Mouse (Mus musculus): ENCODE data around the gene Lbx1.

DNA sequence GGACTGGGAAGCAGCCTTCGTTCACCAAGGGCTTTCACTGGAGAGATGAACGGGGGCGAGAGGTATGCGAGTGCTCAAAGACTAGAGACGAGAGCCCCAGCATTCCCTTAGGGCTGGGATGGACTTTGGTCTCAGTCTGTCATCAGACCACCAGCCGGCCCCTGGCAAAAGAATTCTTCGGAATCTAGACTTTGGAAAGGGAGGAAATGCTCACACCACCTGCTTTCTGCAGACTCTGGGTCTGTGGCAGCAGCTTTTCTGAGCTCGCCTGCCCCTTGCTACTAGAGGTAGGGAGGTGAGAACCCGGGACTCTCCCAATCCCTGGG, 14.2 kb downstream of the Lbx1 start:
- TF ChIP-seq CTCF (IDR thresholded peaks at IDR 0.05; ENCODE audit: control insufficient read depth, insufficient read depth, insufficient replicate concordance, low read depth, low read length) (no peak), POLR2A (IDR thresholded peaks at IDR 0.05; ENCODE audit: control insufficient read depth, low read depth, low read length) (no peak)
